Mouse (Mus musculus) regulatory T cell (primary cell): Measurements from ENCODE around the gene Clasrp.

Experiments
- in situ Hi-C: fragments of 300-600 bp; cut with MboI, MseI; formaldehyde crosslinking; loops from one replicate; pipeline ENCODE4 v1.15.1; 2025; ENCODE audit warnings: high pct_unique_total_duplicates

Clasrp gene

DNA sequence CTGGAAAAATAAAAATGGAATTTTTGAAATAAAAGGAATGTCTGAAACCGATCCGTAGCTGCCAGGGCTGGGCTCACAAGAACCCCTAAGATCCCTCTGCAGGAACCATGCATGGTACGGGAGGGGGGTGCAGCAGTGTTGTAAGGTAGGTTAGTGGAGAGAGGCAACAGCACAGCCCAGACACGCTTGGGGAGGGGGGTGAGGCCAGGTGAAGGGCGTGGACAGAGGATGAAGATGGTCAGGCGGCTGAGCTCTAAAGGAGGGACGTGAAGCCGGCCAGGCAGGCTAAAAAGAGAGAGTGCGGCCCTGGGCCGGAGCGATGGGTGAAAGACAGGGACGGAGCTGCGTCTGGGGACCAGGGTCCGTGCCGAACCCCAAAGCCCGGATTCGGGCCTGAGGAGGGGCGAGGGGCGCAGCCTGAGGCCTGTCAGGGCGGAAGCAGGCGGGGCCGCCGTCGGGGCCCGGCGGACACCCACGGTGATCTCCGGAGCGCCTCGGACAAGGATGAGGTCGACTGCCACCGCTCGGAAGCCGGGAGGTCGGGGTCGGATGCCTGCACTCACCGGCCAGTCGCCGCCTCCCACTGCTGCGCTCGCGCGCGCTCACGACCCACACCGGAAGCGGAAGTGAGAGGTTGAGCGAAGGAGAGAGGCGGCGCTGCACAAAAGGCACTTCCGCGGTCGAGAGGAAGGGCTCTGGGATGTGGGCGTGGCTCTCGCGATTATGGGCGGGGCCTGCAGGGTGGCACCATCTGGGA lies at the start of gene Clasrp:
TSS of gene Clasrp (minus strand) at position 638 of the 757 bp plus-strand sequence.
- in situ Hi-C loops: no loop called here

DNA sequence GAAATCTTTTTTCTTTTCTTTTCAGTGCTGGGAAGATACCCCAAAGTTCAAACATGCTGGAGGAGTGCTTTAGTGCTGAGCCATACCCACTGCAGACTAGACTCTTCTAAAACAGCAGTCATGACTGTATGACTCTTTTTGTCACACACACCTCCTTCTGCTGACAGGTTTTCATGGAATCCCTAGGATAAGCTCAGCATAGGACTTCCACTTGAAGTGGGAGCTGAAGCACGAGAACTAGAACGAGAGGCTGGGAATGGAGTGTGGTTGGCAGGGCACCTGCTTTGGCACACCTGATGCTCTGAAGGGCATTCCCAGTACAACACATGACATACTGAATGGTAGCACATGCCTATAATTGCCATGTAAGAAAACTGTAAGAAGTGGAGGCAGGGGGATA lies 48.3 kb upstream of the Clasrp start:
- in situ Hi-C loops: no loop called here

DNA sequence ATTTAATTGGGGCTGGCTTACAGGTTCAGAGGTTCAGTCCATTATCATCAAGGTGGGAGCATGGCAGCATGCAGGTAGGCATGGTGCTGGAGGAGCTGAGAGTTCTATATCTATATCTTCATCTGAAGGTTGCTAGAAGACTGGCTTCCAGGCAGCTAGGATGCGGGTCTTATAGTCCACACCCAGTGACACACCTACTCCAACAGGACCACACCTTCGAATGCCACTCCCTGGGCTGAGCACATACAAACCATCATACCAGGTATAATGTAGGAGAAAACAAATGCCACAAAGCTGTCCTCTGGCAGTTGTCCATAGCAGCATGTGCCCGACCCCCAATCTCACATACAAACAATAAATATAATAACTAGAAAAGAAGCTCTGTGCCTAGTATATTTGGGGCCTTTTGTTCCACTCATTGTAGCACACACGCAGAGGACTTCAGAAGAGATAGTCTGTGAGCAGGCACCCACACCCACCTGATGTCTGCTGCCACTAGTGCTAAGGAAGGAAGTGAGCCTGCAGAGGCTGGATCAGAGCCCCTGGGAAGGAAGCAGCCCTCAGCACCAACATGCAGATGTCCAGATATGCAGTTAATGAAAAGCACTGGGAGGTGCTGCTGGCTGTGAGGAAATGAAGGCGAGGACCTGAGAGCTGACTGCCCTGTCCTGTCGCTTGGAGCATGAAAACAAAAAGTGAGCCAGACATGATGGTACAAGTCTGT lies 46.9 kb upstream of the Clasrp start:
- in situ Hi-C loops: no loop called here

DNA sequence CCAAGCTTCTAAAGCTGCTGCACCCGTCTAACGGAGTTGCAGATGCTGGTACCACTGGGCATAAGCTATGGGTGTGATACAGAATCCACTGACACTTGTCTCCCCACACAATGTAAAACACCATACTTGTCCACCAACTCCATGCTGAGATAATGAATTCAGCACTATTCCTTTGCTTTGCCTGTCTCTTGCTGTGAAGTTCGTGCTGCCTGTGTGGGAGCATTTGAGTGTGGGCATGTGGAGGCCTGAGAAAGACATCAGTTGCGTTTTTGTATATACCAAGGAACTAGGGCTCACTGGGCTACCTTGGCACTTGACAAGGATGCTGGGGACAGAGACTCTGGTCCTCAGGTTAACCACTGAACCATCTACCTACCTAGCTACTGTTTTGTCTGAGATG lies 36.9 kb upstream of the Clasrp start:
- in situ Hi-C loops: no loop called here

DNA sequence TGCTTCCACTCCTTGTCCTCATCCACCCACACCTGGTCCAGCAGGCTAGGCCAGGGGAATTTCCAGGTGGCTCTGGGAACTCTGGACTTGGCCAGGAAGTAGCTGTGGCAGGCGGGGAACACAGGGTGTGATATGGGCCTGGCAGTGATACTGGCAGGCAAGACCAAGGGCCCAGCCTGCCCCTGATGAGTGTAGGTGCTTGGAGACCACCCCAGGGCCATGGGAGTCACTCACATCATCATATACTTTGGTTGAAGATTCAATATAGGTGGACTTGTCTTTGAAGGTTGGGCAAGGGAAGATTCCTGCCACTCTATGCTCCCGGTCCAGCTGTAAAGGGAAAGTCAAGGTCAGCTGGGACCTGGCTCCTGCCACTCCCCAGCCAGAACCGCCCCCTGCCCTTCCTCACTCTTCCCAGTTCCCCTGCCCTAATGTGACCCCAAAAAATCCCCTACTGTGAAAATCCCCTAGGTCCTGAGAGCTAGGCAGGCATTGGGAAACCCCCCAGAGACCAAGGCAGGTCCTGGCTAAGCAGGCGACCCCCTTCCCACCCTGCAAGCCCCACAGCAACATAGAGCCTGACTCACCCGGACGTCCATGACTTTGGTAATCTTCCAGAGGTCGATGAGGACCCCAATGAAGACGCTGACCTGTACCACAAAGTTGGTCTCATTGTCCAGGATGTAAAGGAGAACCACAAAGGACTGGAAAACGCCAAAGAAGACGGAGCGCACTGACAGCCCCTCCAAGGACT lies 31.0 kb upstream of the Clasrp start:
- in situ Hi-C loops: no loop called here

DNA sequence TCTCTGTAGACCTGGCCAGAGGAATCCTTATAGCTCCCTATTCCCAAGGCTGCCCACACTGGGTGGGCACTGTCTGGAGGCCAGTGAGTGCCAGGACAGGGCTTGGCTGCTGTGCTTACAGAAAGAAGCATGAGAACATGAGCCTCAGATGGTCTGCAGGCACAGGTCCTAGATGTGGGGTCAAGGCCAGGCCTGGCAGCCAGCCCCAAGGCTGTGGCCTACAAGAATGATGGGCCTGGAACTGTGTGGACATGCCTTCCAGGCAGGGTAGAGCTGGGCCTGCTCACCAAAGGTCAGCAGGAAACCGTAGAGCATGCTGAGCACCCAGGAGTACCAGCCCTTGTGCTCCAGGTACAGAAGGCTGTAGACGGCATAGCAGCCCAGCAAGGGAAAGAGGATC lies 30.3 kb upstream of the Clasrp start:
- in situ Hi-C loops: no loop called here

DNA sequence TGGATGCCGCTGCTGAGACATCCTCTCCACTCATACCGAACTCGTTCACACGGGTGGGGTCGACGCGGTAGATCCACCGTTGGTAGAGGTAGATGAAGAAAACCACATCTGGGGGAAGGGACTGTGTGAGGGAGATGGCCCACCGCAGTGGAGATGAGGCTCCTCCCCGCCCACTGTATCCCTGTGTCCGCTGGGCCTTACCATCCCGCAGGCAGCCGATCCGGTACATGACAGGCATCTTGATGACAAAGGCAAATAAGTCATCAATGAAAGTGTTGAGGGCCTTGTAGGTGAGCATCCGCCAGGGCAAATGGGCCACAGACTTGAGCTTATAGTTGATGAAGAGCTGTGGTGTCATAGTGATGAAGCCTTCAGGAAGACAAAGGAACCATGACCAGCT lies 29.6 kb upstream of the Clasrp start:
- in situ Hi-C loops: no loop called here

DNA sequence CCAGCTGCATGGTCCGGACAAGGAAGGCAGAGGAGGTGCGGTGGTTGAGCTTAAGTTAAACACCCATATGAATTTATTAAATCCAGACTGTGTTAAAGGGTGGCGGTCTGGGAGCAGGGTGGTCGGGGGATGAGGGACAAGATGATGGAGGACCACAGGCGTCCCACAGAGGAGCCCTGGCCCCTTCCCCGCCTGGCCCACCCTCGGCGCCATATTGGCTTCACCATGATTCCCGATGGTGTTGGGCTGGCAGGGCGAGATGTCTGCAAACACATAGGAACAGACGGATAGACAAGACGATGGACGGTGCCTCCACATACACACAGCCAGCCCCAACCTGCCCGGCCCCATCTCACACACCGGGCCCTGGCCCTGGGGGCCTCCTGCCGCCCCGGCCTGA lies 28.9 kb upstream of the Clasrp start:
- in situ Hi-C loops: no loop called here

DNA sequence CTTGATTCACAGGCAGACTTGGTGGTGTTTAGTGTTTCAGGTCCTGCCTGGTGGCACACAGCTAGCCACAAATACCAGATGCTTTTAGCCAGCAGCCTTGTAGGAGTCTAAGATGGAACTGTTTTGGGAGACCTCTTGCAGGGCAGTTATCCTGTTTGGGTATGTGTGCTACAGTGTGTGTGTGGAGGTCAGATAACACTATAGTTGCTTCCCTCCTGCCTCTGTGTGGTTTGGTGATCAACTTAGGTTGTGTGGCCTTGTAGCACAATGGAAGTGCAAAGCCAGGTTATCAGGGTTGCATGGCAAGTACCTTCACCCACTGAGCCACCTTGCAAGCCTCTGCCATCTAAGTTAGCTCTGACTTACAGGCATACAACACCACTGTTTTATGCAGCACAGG lies 28.4 kb upstream of the Clasrp start:
- in situ Hi-C loops: no loop called here

DNA sequence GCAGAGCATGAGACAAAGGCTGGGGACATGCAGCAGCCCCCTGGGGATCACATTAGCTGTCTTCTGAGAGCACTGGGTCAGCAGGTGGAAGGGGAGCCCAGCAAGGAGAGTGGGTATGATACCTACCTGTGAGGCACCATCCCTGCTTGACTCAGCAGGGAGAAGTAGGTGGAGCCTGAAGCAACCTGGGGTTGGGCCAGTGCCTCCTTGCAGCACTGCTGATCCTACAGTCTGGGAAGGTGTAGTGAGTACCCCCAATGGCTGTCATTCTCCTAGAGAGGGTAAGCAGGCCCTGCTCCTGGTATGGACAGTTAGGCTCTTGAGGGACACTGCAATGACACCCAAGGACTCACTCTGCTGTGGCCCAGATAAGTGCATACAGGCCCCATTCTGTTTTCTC lies 28.0 kb upstream of the Clasrp start:
- in situ Hi-C loops: no loop called here

DNA sequence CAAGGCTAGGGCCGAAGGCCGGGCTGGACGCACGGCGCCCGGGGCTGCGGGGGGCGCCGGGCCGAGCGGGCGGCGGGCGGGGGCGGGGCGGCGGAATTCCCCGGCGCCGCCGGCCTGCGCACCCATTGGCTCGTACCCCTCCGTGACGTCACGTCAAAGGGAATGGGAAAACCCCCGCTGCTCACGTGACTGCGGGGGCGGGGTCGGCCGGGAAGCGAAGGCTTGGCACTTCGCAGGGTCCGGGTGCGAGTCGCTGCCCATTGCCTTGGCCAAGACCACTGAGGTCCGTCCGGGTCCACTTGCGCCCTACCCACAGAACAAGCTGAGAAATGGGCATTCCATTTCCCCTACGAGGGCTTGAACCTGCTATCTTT lies 25.1 kb upstream of the Clasrp start, which contains the start of gene Relb:
TSS of gene Relb (minus strand) at position 78 of the 374 bp plus-strand sequence.
- in situ Hi-C loops: loop anchor here (5.0 kb wide), 1 partner anchor 1772 kb away; no protein-coding TSS in a partner anchor

DNA sequence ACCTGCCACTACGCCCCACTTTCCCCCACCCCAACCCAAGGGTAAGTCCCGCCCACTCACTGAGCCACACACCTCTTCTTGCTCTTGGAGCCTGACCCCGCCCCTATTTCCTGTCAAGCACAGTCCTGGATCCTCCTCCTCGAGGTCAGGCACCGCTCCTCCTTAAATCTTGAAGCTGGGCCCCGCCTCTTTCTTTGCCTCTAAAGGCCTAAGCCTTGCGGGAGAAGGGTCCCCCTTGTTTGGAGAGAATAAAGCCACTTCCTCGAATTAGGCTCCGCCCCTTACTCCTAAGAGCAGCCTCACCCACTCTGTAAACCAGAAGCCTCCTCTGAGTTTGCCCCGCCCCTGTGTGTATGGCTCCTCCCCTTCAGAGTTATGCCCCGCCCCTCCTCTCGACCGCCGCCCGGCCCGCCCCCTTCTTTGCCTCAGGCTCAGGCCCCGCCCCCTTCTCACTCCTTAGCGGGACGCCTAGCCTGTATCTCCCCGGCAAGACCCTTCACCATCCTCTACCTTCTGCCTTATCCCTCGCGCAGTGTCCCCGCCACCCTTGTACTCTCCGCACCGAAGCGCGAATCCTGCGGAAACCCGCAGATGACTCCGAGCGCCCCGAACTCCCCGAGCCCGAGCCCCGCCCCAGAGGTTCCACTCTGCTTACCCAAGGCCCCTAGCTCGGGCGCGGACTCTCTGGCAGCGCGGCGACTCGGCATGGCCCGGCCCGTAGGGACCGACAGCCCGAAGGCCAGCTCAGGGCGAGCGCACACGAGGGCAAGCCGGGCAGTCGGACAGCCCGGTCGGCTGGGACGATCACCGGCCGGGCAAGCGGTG lies 24.5 kb upstream of the Clasrp start:
- in situ Hi-C loops: loop anchor here (5.0 kb wide), 1 partner anchor 1771 kb away; no protein-coding TSS in a partner anchor

DNA sequence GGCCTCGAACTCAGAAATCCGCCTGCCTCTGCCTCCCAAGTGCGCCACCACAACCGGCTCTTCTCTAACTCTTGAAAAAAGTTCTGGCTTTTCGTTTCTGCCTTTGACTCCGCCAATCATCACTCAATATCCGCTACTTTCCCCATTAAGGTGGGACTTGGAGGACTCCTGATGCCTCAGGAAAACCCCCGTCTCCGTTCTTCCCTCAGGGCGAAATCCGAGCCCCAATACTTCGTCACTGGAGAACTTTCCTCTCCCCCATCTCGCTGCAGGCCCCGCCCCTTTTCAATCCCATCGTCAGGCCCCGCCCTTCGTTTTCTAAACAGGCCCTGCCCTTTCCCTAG lies 23.9 kb upstream of the Clasrp start:
- in situ Hi-C loops: loop anchor here (5.0 kb wide), 1 partner anchor 1771 kb away; no protein-coding TSS in a partner anchor

DNA sequence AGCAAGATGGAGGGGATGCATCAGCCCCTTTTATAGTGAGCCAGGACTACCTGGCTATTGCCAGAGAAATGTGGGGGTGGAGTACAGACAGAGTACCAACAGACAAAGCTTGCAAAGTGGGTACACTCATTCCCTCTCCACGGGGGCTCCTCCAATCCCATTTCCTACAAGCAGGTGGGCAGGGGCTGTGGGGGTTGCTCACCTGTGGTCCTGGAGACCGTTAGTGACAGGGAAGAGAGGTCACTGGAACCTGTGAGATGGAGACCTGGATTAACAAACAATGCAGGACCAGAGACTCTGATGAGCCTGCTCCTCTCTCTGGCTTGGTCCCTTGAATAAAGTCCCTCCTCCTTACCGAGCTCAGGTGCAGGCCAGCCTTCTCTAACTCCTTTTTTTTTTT lies 23.4 kb upstream of the Clasrp start:
- in situ Hi-C loops: loop anchor here (5.0 kb wide), 1 partner anchor 1770 kb away; no protein-coding TSS in a partner anchor

DNA sequence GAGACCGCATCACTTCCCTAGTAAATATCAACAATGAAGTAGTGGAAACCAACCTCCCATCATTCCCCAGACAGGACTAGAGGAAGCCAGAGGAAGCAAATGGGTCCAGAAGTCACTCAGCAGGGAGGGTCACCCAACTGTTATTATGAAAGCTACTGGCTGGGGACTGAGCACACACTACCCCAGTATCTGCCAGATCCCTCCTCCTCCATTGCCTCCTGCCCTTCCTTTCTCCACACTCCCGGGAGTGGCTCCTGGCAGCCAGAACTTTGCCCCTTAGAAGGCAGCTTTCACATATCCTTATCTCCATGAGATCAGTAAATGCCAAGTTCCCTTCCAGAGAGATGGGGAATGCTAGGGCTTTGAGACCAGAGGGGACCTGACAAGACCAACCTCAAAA lies 19.1 kb upstream of the Clasrp start:
- in situ Hi-C loops: no loop called here

DNA sequence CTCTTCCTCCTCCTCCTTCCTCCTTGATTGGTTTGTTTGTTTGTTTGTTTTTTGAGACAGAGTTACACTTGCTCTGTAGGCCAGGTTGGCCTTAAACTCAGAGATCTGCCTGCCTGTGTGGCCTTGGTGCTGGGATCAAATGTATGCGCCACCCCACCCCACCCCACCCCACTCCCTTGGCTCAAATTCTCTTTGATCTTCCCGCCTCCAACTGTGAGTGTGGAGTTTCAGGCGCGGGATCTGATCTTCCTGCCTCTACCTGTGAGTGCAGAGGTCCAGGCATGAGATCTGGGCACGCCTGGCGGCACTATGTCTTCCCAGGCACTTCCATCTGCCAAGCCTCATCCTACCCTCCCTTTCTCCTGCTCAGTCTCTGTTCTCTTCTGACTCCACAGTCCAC lies 18.0 kb upstream of the Clasrp start:
- in situ Hi-C loops: no loop called here

DNA sequence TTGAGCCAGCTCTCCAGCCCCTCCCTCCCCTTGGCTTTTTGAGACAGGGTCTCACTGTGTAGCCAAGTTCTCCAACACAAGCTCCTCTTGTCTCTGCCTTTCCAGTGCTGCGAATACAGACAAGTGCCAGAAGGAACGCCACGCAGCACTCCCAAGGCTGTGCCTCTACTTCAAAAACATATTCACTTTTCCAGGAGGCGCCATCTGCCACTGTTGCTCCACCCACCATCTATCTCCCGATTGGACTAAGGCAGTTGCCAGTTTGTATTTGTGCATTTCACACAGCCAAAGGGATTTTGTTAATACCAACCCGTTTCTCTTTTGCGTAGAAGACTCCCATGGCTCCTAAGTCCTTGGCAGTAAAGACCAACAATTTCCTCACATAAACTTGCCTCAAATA lies 16.5 kb upstream of the Clasrp start:
- in situ Hi-C loops: no loop called here

DNA sequence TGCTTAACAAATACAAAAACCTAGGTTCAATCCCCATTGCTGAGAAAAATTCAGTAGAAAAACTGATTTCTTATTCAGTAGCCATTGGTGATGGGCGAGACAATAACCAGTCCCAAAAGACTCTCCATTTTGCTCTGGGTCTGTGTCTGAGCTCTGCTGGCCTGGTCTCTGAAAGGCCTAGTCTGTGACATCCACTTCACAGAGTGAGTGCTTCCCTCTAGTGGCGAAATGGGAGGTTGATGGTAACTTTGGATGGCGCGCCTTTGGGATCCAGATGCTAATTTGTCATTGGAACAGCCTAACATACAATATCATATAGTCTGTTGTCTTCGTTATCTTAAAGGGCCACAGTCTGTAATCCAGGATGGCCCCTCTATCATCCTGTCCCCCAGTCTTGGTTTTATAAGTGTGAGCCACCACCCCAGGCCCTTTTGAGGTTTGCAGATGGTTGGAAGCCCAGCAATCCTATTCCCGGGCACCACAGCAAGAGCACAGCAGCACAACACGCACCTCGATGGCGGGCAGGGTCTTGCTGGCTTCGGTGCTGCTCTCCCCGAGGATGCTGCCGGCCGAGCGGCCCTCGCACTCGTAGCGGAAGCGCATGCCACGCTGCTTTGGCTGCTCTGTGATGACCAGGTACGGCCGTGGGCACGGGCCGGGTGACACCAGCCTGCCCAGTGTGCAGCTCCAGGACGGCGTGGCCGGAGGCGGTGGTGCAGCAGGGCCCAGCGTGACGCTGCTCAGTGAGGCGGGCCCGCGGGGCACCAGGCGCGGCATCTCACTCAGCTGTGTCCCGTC lies 14.9 kb upstream of the Clasrp start:
- in situ Hi-C loops: no loop called here

DNA sequence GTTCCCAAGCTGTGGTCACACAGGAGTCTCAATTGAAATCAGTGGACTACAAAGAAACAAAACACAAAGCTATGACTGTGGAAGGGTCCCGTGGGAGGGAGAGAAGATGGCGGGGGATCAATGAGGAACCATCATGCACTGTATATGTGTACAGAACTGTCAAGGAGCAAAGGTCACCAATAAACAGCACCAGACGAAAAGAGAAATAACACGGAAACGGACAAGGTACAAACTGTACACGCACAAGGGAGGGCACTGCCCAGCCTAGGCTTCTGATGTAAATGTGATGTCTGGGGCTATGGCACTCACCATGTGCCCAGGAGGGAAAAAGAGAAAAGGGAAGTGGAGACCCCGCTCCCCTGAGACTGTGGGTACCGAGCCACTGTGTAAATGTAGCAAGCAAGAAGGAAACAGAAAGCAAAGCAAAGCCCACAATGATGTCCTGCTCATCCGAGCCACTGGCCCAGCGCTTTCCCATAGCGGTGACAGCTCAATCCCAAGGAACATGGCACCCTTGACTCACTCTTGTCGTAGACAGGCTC lies 10.8 kb upstream of the Clasrp start:
- in situ Hi-C loops: no loop called here

DNA sequence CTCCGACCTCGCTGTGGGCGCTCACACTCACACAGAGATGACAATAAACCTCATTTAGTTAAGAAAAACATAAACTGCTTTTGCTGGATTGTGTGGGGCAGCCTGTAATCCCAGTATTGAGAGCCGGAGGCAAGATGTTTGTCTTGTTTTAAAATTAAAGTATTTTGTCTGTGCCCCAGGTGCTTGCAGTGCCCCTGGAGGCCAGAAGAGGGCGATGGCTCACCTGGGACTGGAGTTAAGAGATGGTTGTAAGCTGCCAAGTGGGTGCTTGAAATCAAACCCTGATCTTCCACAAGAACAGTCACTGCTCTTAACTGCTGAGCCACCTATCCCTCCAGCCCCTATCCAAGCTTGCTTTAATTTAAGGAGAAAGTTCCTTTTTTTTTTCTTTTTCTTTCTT lies 6.7 kb upstream of the Clasrp start:
- in situ Hi-C loops: no loop called here
